Mouse (Mus musculus): ENCODE data around the gene Ces1f.
A peak's percentile ranks its signal among the peaks of the same experiment; 100 is the strongest.
"Not testable (repeated sequence)": the region's sequence is repeated elsewhere in the genome, so short reads cannot be mapped to it uniquely, and the experiment has no call there.

The Ces1f gene

DNA sequence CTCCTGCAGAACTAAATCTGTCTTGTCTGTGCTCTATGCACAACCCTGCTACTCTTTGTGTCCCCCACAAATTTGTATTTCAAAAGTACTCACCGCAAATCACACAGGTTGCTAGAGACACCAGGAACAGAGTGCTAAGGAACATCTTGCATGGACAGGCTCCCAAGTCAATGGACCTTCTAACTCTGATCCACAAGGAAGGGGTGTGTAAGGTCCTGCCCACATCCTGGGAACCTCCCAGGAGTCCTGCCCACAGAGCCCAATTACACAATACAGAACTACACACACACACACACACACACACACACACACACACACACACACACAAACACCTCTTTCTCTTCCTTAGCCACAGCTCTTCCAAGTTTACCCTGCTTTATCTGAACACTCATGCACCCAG lies at the start of gene Ces1f:
Ces1f (minus strand) TSS at position 192 of the 400 bp plus-strand sequence.
- DNase-seq, result no peak

DNA sequence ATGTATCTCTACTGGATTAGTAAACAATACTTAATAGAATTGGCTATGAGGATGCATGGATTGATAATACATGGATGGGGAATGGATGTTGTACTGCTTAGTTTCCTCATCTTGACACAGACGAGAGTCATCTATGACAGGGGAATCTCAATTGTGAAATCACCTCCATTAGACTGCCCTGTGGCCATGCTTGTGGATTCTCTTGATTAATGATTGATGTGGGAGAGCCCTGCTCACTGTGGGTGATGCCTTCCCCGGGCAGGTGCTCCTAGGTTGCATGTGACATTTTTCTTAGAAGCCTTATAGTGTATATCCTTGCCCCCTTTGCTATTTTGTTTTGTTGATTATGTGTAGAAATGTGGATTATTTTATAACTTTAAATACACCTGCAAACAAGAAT lies 45.6 kb upstream of the Ces1f start:
- DNase-seq, result no peak

- DNase-seq, result no peak
Observed at GRCm38 (mm10) chr8:93317031-93317430, 37.5 kb upstream of the Ces1f start.

DNA sequence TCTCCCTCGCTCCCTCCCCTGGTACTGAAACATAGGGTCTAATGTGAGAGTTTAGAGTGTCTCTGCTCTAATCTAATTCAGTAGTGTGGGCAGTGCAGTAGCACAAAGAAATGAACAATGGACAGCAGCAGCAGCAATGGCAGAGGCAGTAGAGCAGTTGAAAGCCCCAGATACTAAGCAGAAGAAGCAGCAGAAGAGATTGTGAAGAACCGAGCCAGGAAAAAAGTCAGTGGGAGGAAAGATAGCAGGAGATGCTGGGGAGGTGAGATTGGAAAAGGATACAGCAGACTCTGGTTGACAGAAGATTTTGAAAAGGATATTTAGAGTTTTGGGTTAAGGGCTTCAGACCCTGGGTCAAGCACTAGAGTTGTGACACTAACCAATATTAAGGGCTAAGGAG lies 36.0 kb upstream of the Ces1f start:
- no peak for DNase-seq

- no peak for DNase-seq
Observed at GRCm38 (mm10) chr8:93283896-93284295, 4.3 kb upstream of the Ces1f start.

DNA sequence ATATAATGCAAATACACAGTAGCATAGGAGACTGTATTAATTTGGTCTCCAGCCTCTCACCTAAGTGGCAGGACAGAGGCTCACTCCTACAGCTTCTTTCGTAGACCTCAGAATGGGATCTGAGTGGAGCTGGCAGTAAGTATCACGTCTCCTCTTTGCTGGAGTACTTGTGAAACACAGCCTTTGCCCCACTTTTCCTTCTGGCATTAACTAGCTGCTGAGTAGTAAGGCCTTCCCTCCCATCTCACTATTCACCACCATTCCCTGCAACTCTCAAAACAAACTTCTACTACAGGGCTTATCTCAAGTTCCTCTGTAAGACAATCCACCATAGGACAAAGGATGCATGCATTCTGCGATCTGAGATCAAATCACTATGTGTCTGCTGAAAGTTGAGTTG lies 2.8 kb upstream of the Ces1f start:
- DNase-seq, result no peak

DNA sequence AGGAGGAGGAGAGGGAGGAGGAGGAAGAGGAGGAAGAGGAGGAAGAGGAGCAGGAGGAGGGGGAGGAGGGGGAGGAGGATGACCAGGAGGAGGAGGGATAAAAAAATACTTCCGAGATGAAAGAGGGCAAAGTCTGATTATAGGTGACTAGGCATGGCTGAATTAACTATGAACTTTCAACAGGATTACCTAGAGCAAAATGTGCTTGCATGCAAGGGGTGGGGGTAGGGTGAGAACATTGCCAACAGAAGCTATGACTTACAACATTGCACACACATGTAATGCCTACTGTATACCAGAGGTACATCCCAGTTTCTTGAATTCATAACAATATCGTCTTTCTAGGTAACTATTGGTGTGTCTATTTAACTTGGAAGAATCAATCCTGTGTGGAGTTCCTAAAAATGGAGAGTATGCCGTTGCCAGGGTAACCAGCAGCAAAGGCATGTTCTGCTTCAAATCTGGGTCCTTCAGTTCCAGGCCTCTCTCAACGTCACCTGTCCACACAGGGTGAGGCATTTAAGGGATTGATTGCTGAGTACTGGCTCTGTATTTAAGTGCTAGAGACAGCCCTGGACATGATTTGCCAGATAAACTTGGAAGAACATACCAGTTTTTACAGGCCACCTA lies 1.3 kb downstream of the Ces1f start:
- no peak for DNase-seq

- no peak for DNase-seq
Observed at GRCm38 (mm10) chr8:93274609-93275008, 4.9 kb downstream of the Ces1f start.

- peak; percentile 59 for DNase-seq
Observed at GRCm38 (mm10) chr8:93273321-93273720, 6.2 kb downstream of the Ces1f start.

DNA sequence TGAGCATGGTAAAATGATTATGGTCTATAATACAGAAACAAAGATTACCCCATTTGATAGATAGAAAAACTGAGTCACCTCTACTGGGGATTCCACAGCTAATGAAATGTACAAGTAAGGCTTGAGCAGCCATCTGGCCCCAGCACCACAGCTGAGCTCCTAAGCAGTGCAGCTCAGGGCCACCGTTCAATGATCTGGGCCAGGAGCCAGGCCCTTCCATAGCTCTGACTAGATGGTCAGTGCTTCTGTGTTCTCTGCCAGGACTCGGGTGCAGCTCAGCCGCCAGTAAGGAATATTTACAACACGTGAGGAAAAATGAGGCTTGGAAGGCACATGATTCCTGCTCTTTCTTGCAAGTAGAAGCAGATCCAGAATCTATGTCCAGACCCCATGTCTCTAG lies 6.9 kb downstream of the Ces1f start:
- DNase-seq, result no peak

DNA sequence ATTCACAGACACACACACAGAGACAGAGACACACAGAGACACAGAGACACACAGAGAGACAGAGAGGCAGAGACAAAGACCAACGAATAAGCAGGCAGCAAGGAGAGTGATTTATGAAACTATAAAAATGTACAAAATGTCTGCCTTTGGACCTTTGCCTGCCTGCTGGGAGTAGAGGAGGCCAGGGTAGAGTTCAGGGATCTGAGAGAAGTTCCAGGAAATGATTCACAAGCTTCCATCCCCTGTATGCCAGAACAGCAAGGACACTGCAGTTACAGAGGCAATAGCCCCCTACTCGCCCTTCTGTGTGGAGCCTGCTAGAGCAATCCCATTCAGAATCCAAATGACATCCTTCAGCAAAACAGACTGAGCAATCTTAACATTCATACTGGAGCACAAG lies 18.1 kb downstream of the Ces1f start:
- DNase-seq, result no peak

DNA sequence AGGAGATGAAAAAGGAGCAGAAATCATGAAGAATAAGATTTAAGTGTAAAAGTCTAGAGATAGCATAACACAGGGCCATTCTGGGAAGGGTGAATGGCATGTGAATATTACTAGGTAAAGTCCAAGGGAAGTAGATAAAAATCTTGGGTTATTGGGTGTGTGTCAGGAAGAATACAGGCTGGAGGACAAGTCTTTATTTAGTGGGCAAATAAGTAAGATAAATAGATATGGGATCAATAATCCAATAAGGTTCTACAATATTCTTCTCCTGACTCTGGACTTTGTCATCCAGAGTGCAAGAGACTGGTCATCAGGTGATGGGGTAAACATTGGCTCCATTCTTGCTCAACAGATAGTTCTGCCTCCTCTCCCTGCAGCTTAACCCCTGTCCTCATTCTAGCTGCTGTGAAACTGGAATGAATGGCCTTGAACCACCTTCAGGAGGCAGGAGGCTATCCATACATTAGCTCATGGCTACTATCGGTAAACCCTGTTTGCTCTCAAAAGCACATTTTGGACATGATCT lies 27.1 kb downstream of the Ces1f start:
- DNase-seq, result no peak

GRCm38 (mm10) chr8:93246057-93246456 lies 33.5 kb downstream of the Ces1f start:
- no peak for DNase-seq

- peak; percentile 4 for DNase-seq
Observed at GRCm38 (mm10) chr8:93239884-93240283, 39.7 kb downstream of the Ces1f start.

GRCm38 (mm10) chr8:93235681-93236080 lies 43.9 kb downstream of the Ces1f start:
- no peak for DNase-seq

GRCm38 (mm10) chr8:93234706-93235105 lies 44.8 kb downstream of the Ces1f start:
- no peak for DNase-seq

- DNase-seq, result no peak
Observed at GRCm38 (mm10) chr8:93234068-93234467, 45.5 kb downstream of the Ces1f start.

DNA sequence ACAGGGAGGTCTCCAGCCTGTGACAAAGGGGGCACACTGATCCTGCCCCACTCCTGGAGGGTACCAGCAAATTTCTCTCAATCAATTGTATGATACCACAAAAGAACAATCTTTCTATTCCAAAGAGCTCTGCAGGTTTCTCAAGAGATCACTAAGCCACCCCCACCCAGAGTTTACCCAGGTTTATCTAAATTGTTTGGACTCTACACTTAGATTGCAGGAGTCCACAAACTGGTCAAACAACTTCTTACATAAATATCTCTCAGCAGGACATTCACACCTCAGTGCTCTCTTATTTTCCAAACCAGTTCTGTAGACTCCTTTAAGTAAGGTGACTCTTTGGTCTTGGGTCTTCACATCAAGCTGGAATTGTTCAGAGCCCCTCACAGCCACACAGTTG lies 50.1 kb downstream of the Ces1f start, which contains the start of gene Ces1e:
Ces1e (minus strand) TSS at position 174 of the 400 bp plus-strand sequence.
- no peak for DNase-seq

- no peak for DNase-seq
Observed at GRCm38 (mm10) chr8:93228673-93229370, 50.7 kb downstream of the Ces1f start.

- not testable (repeated sequence) for DNase-seq
Observed at GRCm38 (mm10) chr8:93226471-93226870, 53.1 kb downstream of the Ces1f start.

DNA sequence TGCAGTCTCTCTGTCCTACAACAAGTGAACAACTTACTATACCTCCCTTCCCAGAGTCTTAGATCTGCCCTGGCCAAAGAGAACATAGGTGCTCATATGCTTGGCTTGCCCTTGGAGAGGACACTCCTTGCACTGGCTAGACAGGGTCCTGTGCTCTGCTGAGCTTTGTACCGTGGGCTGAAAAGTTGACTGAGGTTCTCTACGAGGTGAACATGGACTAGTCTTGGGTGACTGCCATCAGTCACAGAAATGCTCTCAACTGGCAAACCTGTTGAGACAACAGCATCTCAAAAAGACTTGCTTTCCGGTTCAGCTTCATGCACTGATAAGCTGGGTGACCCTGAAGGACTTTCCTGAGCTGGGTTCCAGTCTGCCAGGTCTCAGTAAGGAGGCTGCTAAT lies 57.7 kb downstream of the Ces1f start:
- no peak for DNase-seq

GRCm38 (mm10) chr8:93217867-93218266 lies 61.7 kb downstream of the Ces1f start:
- DNase-seq, result no peak

DNA sequence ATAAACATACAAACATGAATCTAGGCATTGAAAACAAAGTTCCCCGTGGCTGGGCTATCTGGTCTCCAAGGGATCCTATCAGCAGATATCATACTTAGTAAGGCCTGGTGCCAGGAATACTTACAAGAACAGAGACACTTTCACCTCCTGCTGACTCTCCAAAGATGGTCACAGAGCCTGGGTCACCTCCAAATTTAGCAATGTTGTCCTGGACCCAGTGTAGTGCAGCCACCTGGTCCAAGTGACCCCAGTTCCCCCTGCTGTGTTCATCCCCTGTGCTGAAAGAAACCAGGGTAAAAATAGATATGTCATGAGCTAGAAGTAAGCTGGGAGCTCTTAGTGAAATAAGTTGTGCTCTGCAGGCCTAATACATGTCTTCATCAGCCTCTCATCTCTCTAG lies 62.2 kb downstream of the Ces1f start:
- DNase-seq, result no peak

- DNase-seq, result no peak
Observed at GRCm38 (mm10) chr8:93211091-93211490, 68.5 kb downstream of the Ces1f start.

Data from right cerebral cortex, adult 18-20 months (tissue).